Mouse (Mus musculus) retina, adult 2 months (tissue): ENCODE data around the gene Loxl3.
A peak's percentile ranks its signal among the peaks of the same experiment; 100 is the strongest.

ENCODE experiments used
- DNase-seq: peaks from one replicate; pipeline ENCODE4 v3.0.0-alpha.2; 2012; ENCODE audit warnings: low read depth, low spot score

Loxl3 gene

GRCm38 (mm10) chr6:83017190-83017589, 16.8 kb upstream of the Loxl3 start:
- DNase-seq = no peak

DNA sequence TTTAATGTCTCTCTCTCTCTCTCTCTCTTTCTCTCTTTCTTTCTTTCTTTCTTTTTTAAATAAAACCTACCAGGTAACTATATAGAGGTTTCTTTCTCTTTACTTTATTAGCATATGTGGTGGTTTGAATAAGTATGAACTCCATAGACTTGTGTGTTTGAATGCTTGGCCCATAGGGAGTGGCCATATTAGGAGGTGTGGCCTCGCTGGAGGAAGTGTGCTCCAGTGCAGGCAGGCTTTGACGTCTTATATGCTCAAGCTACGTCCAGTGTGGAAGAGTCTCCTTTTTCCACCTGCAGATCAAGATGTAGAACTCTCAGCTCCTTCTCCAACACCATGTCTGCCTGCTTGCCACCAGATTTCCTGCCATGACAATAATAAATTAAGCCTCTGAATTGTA, 14.9 kb upstream of the Loxl3 start:
- no peak for DNase-seq

- no peak for DNase-seq
Observed at GRCm38 (mm10) chr6:83020121-83020520, 13.9 kb upstream of the Loxl3 start.

DNA sequence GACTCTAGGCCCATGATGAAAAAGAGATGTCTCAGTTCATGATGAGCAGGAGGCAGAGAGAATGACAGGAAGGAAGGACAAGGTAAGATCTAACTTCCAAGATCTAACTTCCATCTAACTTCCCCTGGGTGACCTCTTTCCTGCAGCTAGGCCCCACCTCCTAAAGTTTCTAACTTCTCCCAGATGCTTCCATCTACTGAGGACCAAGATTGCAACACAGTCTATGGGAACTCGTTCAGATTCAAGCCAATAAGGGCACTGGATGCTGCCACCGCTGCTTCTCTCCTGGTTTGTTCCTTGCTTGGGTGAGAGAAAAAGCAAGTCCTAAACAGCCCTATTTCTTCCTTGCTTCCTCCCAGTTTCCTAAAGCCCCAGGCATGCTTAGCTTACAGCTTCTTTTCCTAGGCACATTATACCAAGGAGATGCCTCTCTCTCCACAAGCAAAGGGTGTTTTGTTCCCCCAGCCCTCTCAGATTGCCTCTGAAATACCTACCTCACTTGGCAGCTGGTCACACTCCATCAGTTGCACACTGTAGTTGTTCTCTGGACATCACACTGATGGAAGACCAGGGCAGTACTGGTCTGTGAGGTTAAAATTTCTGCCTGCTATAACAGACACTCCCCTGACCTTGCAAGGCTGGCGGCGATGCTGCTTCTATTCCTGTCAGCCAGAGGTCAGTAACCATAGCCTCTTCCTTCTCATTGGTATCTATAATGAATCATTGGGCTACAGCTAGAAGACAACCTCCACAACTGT, 13.0 kb upstream of the Loxl3 start:
- DNase-seq = no peak

- no peak for DNase-seq
Observed at GRCm38 (mm10) chr6:83023008-83023407, 11.0 kb upstream of the Loxl3 start.

DNA sequence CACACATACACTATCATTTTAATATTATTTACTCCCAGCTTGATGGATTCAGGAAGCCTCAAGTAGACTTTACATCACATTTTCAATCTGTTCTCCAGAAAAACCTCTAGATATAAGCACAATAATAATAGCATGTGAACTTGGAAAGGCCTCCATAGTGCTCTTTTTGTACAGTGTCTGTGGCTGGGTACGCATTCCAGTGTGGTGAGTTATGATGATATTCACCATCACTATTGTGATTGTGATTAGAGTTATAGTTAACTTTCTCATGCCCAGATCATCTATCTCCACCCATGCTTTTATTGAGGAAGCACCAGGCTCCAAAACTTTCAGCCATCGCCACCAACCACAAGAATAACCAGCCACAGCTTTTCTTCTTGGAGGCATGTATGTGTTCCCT, 10.2 kb upstream of the Loxl3 start:
- no peak for DNase-seq

DNA sequence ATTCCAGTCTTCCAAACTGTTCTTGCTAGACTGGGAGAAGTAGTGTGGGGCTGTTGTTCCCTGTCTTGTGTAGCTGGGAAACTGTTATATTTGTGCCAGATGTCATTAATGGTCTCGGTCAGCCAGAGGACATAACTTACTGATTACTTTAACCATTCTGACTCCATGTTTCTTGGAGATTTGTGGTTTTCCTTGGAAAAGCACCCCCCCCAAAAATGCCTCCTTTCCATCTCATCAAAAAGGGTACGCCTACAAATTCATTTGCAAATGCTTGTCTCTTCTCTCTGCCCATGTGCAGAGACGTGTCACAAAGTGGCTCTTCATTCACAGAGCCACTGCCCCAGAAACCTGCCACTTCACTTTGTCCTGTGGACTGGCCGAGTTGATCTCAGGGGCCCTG, 9.6 kb upstream of the Loxl3 start:
- no peak for DNase-seq

- no peak for DNase-seq
Observed at GRCm38 (mm10) chr6:83025221-83025620, 8.8 kb upstream of the Loxl3 start.

DNA sequence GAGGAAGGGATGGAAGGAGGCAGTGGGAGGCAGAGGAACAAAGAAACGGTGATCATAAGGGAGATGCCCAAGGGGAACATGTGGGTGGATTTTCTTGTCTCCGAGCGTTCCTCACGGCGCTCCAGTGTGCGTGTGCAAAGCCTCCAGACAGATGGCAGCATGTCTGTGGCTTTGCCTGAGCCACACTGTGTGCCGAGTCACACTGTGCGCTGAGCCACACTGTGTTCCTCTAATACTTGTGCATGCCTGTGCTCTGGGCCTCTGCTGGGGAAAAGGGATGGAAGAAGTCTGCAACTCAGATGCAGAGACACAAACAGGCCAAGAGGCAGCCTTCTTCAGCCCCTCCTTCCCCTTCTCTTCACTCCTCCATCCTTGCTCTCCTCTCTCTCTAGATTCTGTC, 6.7 kb upstream of the Loxl3 start:
- no peak for DNase-seq

- no peak for DNase-seq
Observed at GRCm38 (mm10) chr6:83027706-83028105, 6.3 kb upstream of the Loxl3 start.

DNA sequence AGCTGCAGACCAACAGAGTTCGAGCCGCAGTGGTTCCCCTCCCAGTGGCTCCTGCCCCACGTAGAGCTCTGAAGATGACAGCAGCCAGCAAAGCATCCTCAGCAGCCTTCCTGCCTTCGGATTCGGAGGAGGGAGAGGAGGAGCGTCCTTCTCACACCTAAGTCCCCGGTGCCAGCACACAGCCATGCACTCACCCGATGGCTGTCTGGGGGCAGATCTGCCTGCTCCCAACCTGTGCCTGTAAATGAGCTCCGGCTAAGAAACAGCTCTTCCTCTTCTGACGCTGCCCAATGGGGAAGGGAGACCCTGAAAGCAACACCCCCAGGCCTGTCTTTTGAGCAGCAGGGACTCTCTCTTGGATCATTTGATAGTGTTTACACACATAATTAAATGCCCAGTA, 4.2 kb upstream of the Loxl3 start:
- DNase-seq = no peak

GRCm38 (mm10) chr6:83031111-83031510, 2.9 kb upstream of the Loxl3 start:
- DNase-seq = no peak

GRCm38 (mm10) chr6:83031921-83032590, 1.9 kb upstream of the Loxl3 start:
- no peak for DNase-seq

DNA sequence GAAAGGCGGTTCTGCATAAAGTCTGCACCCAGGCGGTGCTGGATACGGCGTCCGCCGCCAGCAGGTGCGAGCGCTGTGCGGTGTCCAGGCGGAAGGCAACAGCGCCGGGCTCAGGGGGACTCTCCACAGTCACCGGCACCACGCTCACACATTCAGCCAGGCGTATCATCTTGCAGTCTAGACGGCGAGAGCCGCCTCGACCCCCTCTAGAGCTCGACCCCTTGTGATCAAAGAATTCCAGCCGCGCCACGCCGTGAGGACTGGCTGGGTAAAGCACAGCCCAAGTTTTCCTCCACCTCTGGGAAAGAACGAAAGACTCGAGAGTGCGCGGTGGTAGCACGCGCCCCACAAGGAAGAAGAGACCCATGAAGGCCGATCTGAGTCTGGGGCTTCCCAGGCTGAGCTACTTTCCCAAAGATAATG, 1.2 kb upstream of the Loxl3 start:
- DNase-seq = no peak

DNA sequence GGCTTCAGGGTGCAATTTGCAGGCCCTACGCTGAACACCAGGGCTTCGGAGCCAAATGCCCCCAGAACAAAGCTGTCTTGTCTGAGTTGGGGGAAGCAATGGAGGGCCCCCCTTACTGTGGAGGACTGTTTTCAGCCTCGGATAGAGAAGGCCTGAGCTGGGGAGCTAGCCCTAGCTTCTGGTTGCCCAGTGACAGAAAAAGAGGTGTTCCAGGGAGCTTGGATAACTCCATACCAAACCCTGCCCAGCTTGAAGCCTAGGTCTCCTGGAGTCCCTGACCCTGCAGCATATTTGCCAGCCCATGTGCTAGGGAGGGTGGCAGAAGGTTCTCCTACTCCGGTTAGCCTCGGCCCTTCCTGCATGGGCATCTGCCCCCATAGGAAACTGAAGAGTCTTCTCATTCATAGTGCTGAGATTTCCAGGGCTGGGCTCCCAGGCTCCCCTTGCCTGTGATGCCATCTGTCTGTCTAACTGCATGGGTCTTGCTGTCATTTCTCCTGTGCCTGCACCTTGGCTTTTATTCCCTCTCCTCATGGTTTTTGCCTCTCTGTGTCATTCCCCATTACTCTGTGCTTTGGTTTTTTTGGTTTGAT, 586 bp downstream of the Loxl3 start:
- DNase-seq = no peak

GRCm38 (mm10) chr6:83037188-83037587, 3.2 kb downstream of the Loxl3 start:
- DNase-seq = no peak

DNA sequence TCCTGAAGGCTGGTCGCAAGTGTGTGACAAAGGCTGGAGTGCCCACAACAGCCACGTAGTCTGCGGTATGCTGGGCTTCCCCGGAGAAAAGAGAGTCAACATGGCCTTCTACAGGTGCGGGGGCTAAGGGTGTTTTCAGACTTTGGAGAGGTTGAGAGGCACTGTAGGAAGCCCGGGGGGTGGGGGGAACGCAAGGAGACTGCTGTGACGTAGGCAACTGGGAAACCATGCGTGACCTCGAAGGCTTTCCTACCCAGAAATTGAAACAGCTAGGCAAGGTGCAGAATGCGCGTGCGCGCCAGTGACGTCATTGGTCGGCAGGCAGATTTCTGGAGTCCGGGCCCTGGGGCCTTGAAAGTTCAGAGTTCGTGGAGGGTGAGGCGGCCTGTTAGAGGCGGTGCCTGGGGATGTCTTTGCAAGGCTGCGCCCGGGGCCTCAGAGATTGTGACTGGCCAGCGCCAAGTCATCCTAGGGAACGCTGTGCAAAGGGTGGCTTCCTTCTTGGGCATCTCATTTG, 4.6 kb downstream of the Loxl3 start:
- peak; percentile 52 for DNase-seq

GRCm38 (mm10) chr6:83040601-83041000, 6.6 kb downstream of the Loxl3 start:
- no peak for DNase-seq

DNA sequence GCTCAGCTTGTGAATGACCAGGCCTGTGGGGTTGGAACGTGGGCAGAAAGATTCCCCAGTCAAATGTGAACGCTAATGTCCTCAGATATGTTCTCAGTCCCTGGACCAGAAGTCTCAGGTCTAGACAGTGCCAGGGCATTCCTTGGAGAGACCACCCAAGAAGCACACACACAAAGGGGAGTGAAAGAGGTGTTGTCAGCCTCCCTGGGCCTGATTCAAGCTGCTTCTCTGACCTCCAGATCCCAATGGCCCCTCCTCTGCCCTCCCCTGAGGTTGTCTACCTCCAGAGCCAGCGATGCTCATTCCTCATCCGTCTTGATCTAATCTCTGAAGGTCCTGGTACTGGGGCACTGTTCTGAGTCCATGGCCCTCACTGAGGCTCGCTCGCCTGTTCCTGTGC, 9.6 kb downstream of the Loxl3 start:
- no peak for DNase-seq

GRCm38 (mm10) chr6:83043993-83044392, 10.0 kb downstream of the Loxl3 start:
- no peak for DNase-seq

- DNase-seq = no peak
Observed at GRCm38 (mm10) chr6:83044742-83045141, 10.8 kb downstream of the Loxl3 start.

DNA sequence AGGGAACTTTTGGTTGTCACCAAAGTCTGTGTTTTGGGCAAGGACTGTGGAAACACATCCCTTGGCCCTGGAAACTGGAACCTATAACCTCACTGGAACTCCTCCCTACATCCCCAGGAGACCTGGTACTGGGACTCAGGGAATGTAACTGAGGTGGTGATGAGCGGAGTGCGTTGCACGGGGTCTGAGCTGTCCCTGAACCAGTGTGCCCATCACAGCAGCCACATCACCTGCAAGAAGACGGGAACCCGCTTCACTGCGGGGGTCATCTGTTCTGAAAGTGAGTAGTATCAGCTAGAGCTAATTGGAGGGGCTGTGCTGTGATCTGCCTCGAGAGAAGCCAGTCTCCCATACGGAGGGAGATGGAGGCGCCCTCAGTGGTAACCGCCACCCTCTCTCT, 15.4 kb downstream of the Loxl3 start:
- DNase-seq = no peak
